Mouse (Mus musculus) hindbrain, embryonic 13.5 days (tissue): Measurements from ENCODE around the gene Adprhl1. TPM values are rescaled to one million over a fixed set of nuclear protein-coding genes. Genes with fewer than 3 reads are reported as not detected.

Experiments
- ATAC-seq: fragments of 200-750 bp; cut with Nextera tagmentation; 2 replicates; pipeline ENCODE4 v1.8.0; 2017; ENCODE audit warnings: moderate TSS enrichment; ENCODE audit not compliant: low FRiP score
- H3K27ac ChIP-seq: fragments of 300-500 bp; sonication (generic); 2 replicates; pipeline ENCODE4 v1.5.1; 2015; ENCODE audit warnings: inconsistent platforms, mild to moderate bottlenecking, moderate library complexity
- H3K27me3 ChIP-seq: fragments of 300-500 bp; sonication (generic); 2 replicates; pipeline ENCODE4 v1.6.1; 2015; ENCODE audit warnings: mild to moderate bottlenecking, inconsistent platforms
- H3K36me3 ChIP-seq: fragments of 300-500 bp; sonication (generic); 2 replicates; pipeline ENCODE4 v1.6.1; 2015; ENCODE audit warnings: mild to moderate bottlenecking, inconsistent platforms
- H3K4me1 ChIP-seq: fragments of 300-500 bp; sonication (generic); replicated peaks from 2 replicates; pipeline ENCODE4 v1.6.1; 2015; ENCODE audit warnings: inconsistent platforms
- H3K4me2 ChIP-seq: fragments of 300-500 bp; sonication (generic); 2 replicates; pipeline ENCODE4 v1.6.1; 2015; ENCODE audit warnings: inconsistent platforms, mild to moderate bottlenecking, moderate library complexity
- H3K4me3 ChIP-seq: fragments of 300-500 bp; sonication (generic); 2 replicates; pipeline ENCODE4 v1.5.1; 2015; ENCODE audit warnings: mild to moderate bottlenecking, inconsistent platforms
- H3K9ac ChIP-seq: fragments of 300-500 bp; sonication (generic); 2 replicates; pipeline ENCODE4 v1.6.1; 2015; ENCODE audit warnings: mild to moderate bottlenecking, inconsistent platforms
- H3K9me3 ChIP-seq: fragments of 300-500 bp; sonication (generic); 2 replicates; pipeline ENCODE4 v1.6.1; 2016; ENCODE audit warnings: inconsistent platforms
- WGBS: fragments of 180-500 bp; shearing (Covaris S2); methylation state at CpG from one replicate; pipeline ENCODE4 v1.1.7; 2015; 5-methylcytosine and 5-hydroxymethylcytosine counted together
- polyA plus RNA-seq: library from polyadenylated mRNA; unstranded; fragments of >200 nt; fragmentation: Nextera tagmentation; extraction: Ambion mirVana; gene quantifications from 2 replicates; pipeline ENCODE4 v1.2.1, GENCODE M21; 2015

Gene Adprhl1
- polyA plus RNA-seq, 1 experiment from 2014 or later, result 0.81 TPM

- Histone ChIP-seq H3K4me2 (no peak overlapping the region), H3K4me3 (no peak overlapping the region), H3K9me3 (no peaks in the 10 kb centered on the region), H3K27ac (no peak overlapping the region), H3K4me1 (no peaks in the 10 kb centered on the region), H3K9ac (no peak overlapping the region), H3K27me3 (no peaks in the 10 kb centered on the region), H3K36me3 (no peaks in the 10 kb centered on the region; the same call in 1 of the 2 replicates)
- 80% methylated on average over 9 of the region's 9 CpGs for WGBS
- ATAC-seq, result no peak
These were observed 66.7 kb downstream of the Adprhl1 start for GRCm38 (mm10) chr8:13187229-13187628.

- 88% methylated on average over 8 of the region's 8 CpGs for WGBS
- Histone ChIP-seq H3K9ac (no peak overlapping the region), H3K27me3 (no peaks in the 10 kb centered on the region), H3K4me3 (no peak overlapping the region), H3K9me3 (no peaks in the 10 kb centered on the region), H3K27ac (no peak overlapping the region), H3K36me3 (no peaks in the 10 kb centered on the region; the same call in 1 of the 2 replicates), H3K4me1 (no peaks in the 10 kb centered on the region), H3K4me2 (no peak overlapping the region)
- ATAC-seq, result no peak
These were observed 67.1 kb downstream of the Adprhl1 start for GRCm38 (mm10) chr8:13186819-13187218.

GRCm38 (mm10) chr8:13181691-13181976 is 72.3 kb downstream of the Adprhl1 start:
- H3K4me3 ChIP-seq, result no peak overlapping the region
- no peak for ATAC-seq
- 51% methylated on average over 2 of the region's 2 CpGs for WGBS
- peaks cover 23% of the 10 kb centered on the region for H3K36me3 ChIP-seq
- H3K9me3 ChIP-seq, result no peaks in the 10 kb centered on the region
- no peaks in the 10 kb centered on the region for H3K4me1 ChIP-seq
- H3K9ac ChIP-seq, result no peak overlapping the region
- no peaks in the 10 kb centered on the region for H3K27me3 ChIP-seq
- H3K4me2 ChIP-seq, result no peak overlapping the region
- H3K27ac ChIP-seq, result no peak overlapping the region

- H3K9me3 ChIP-seq, result no peaks in the 10 kb centered on the region
- H3K4me3 ChIP-seq, result no peak overlapping the region
- no peak overlapping the region for H3K27ac ChIP-seq
- H3K27me3 ChIP-seq, result no peaks in the 10 kb centered on the region
- 85% methylated on average over 18 of the region's 18 CpGs for WGBS
- H3K4me2 ChIP-seq, result no peak overlapping the region
- ATAC-seq, result no peak
- peaks cover 28% of the 10 kb centered on the region for H3K36me3 ChIP-seq
- H3K4me1 ChIP-seq, result no peaks in the 10 kb centered on the region
- no peak overlapping the region for H3K9ac ChIP-seq
These were observed 72.9 kb downstream of the Adprhl1 start for GRCm38 (mm10) chr8:13180911-13181690.

GRCm38 (mm10) chr8:13180408-13180807 is 73.6 kb downstream of the Adprhl1 start:
- 89% methylated on average over 9 of the region's 9 CpGs for WGBS
- no peaks in the 10 kb centered on the region for H3K4me1 ChIP-seq
- H3K4me2 ChIP-seq, result no peak overlapping the region
- H3K9ac ChIP-seq, result no peak overlapping the region
- H3K9me3 ChIP-seq, result no peaks in the 10 kb centered on the region
- peaks cover 35% of the 10 kb centered on the region for H3K36me3 ChIP-seq
- no peak overlapping the region for H3K27ac ChIP-seq
- H3K27me3 ChIP-seq, result no peaks in the 10 kb centered on the region
- no peak for ATAC-seq
- H3K4me3 ChIP-seq, result no peak overlapping the region

GRCm38 (mm10) chr8:13179948-13180347 is 74.0 kb downstream of the Adprhl1 start:
- H3K4me3 ChIP-seq, result no peak overlapping the region
- H3K9me3 ChIP-seq, result no peaks in the 10 kb centered on the region
- no peak for ATAC-seq
- H3K27me3 ChIP-seq, result no peaks in the 10 kb centered on the region
- H3K4me1 ChIP-seq, result no peaks in the 10 kb centered on the region
- H3K27ac ChIP-seq, result no peak overlapping the region
- H3K36me3 ChIP-seq, result peaks cover 40% of the 10 kb centered on the region
- WGBS, result 87% methylated on average over 7 of the region's 7 CpGs
- no peak overlapping the region for H3K9ac ChIP-seq
- H3K4me2 ChIP-seq, result no peak overlapping the region

GRCm38 (mm10) chr8:13179482-13179881 is 74.5 kb downstream of the Adprhl1 start:
- Histone ChIP-seq H3K9me3 (no peaks in the 10 kb centered on the region), H3K36me3 (peaks cover 43% of the 10 kb centered on the region), H3K27me3 (no peaks in the 10 kb centered on the region), H3K4me2 (no peak overlapping the region), H3K9ac (no peak overlapping the region; the same call in 1 of the 2 replicates), H3K4me1 (no peaks in the 10 kb centered on the region), H3K27ac (no peak overlapping the region), H3K4me3 (no peak overlapping the region)
- no peak for ATAC-seq
- 82% methylated on average over 6 of the region's 6 CpGs for WGBS

GRCm38 (mm10) chr8:13178137-13178536 is 75.8 kb downstream of the Adprhl1 start:
- ATAC-seq, result no peak
- no peak overlapping the region for H3K27ac ChIP-seq
- peaks cover 57% of the 10 kb centered on the region for H3K36me3 ChIP-seq
- no peaks in the 10 kb centered on the region for H3K4me1 ChIP-seq
- H3K4me3 ChIP-seq, result no peak overlapping the region
- H3K27me3 ChIP-seq, result no peaks in the 10 kb centered on the region
- no peak overlapping the region for H3K9ac ChIP-seq
- H3K4me2 ChIP-seq, result no peak overlapping the region
- WGBS, result 98% methylated on average over 5 of the region's 5 CpGs
- no peaks in the 10 kb centered on the region for H3K9me3 ChIP-seq

GRCm38 (mm10) chr8:13177173-13177852 is 76.6 kb downstream of the Adprhl1 start:
- Histone ChIP-seq H3K4me1 (no peaks in the 10 kb centered on the region), H3K9ac (no peak overlapping the region), H3K27me3 (no peaks in the 10 kb centered on the region), H3K27ac (no peak overlapping the region), H3K36me3 (peaks cover 65% of the 10 kb centered on the region), H3K4me3 (no peak overlapping the region), H3K4me2 (no peak overlapping the region), H3K9me3 (no peaks in the 10 kb centered on the region)
- ATAC-seq, result no peak
- WGBS, result 93% methylated on average over 7 of the region's 7 CpGs

- 88% methylated on average over 1 of the region's 1 CpGs for WGBS
These were observed 78.3 kb downstream of the Adprhl1 start for GRCm38 (mm10) chr8:13175650-13176049.

GRCm38 (mm10) chr8:13174811-13175210 is 79.2 kb downstream of the Adprhl1 start:
- Histone ChIP-seq H3K27me3 (no peaks in the 10 kb centered on the region), H3K36me3 (peaks cover 90% of the 10 kb centered on the region), H3K4me3 (no peak overlapping the region), H3K4me2 (no peak overlapping the region), H3K4me1 (no peaks in the 10 kb centered on the region), H3K27ac (no peak overlapping the region), H3K9me3 (no peaks in the 10 kb centered on the region), H3K9ac (no peak overlapping the region)
- 92% methylated on average over 4 of the region's 4 CpGs for WGBS
- ATAC-seq, result no peak

More at GRCm38 (mm10) chr8:13175650-13176049, 78.3 kb downstream of the Adprhl1 start:
- no peak for ATAC-seq
- Histone ChIP-seq H3K4me1 (no peaks in the 10 kb centered on the region), H3K27ac (no peak overlapping the region), H3K9me3 (no peaks in the 10 kb centered on the region), H3K4me3 (no peak overlapping the region), H3K27me3 (no peaks in the 10 kb centered on the region), H3K36me3 (peaks cover 82% of the 10 kb centered on the region), H3K4me2 (no peak overlapping the region), H3K9ac (no peak overlapping the region)

GRCm38 (mm10) chr8:13174305-13174704 is 79.7 kb downstream of the Adprhl1 start:
- Histone ChIP-seq H3K9me3 (no peaks in the 10 kb centered on the region), H3K4me1 (no peaks in the 10 kb centered on the region), H3K27ac (no peak overlapping the region), H3K4me3 (no peak overlapping the region), H3K9ac (no peak overlapping the region), H3K4me2 (no peak overlapping the region), H3K27me3 (no peaks in the 10 kb centered on the region), H3K36me3 (peaks cover 95% of the 10 kb centered on the region)
- ATAC-seq, result no peak
- WGBS, result 90% methylated on average over 4 of the region's 4 CpGs
